Mouse (Mus musculus) kidney, adult 8-10 months (tissue): Measurements from ENCODE around the gene Olfr877.

Source experiments
- DNase-seq, 2 experiments: peaks; one replicate each; pipeline ENCODE4 v3.0.0; 2022

Olfr877 gene

GRCm38 (mm10) chr9:37853969-37854368, at the start of gene Olfr877:
TSS of gene Olfr877 (plus strand) at chr9:37854269.
- DNase-seq = no peak

GRCm38 (mm10) chr9:37807235-37807634, 46.8 kb upstream of the Olfr877 start:
- no peak for DNase-seq

GRCm38 (mm10) chr9:37808456-37808855, 45.6 kb upstream of the Olfr877 start:
- no peak for DNase-seq

GRCm38 (mm10) chr9:37808976-37809375, 45.1 kb upstream of the Olfr877 start:
- no peak for DNase-seq

- no peak for DNase-seq
Observed at GRCm38 (mm10) chr9:37814696-37815095, 39.4 kb upstream of the Olfr877 start.

- no peak for DNase-seq
Observed at GRCm38 (mm10) chr9:37829881-37830280, 24.2 kb upstream of the Olfr877 start.

GRCm38 (mm10) chr9:37833341-37833740, 20.7 kb upstream of the Olfr877 start:
- DNase-seq = no peak

GRCm38 (mm10) chr9:37849267-37849666, 4.8 kb upstream of the Olfr877 start:
- DNase-seq = no peak

- no peak for DNase-seq
Observed at GRCm38 (mm10) chr9:37863325-37863724, 9.3 kb downstream of the Olfr877 start.

GRCm38 (mm10) chr9:37870246-37870645, 16.2 kb downstream of the Olfr877 start:
- no peak for DNase-seq

GRCm38 (mm10) chr9:37871097-37871496, 17.0 kb downstream of the Olfr877 start:
- no peak for DNase-seq

GRCm38 (mm10) chr9:37871536-37871935, 17.5 kb downstream of the Olfr877 start:
- DNase-seq = no peak

- DNase-seq = no peak
Observed at GRCm38 (mm10) chr9:37890960-37891359, 36.9 kb downstream of the Olfr877 start.

- DNase-seq = no peak
Observed at GRCm38 (mm10) chr9:37896661-37897060, 42.6 kb downstream of the Olfr877 start, which contains the start of gene Olfr145. TSS of gene Olfr145 (plus strand) at chr9:37896724.

GRCm38 (mm10) chr9:37905555-37905954, 51.5 kb downstream of the Olfr877 start:
- DNase-seq = no peak
